Mouse (Mus musculus) gastrocnemius, adult 8-10 months (tissue): Measurements from ENCODE around the gene Rptor. TPM values are rescaled to one million over a fixed set of nuclear protein-coding genes. Genes with fewer than 3 reads are reported as not detected.
A peak's percentile ranks its signal among the peaks of the same experiment; 100 is the strongest.

ENCODE experiments used
- DNase-seq, 2 experiments: peaks; one replicate each; pipeline ENCODE4 v3.0.0; 2022; ENCODE audit warnings: low spot score in 2 of 2
- total RNA-seq, 4 experiments: library from RNA; stranded (reverse); gene quantifications; 2 replicates each; pipeline ENCODE4 v1.2.4; 2022

Rptor gene
- total RNA-seq, 4 experiments from 2014 or later, result 25.2 to 28.5 (median 26.6) TPM

GRCm38 (mm10) chr11:119807431-119808031, 204.8 kb downstream of the Rptor start:
- no peak for DNase-seq

- DNase-seq, result no peak
Observed at GRCm38 (mm10) chr11:119808647-119809280, 206.1 kb downstream of the Rptor start.

DNA sequence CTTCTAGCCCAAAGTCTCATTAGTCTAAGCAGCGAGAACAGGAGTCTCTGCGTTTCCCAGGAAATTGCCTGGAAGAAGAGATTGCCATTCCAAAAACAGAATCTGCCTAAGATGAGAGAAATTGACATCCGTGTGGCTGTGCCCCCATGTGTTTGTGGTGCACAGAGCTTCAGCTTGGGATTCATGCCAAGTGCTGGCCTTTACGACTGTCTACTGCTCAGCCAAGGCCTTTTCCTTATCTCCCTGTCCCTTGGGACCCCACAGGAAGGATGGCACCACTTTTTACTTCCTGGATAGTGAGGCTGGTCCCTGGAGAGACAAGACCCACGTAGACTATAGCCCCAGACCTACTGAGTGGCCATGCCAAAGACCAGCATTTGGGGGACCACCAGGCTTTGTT, 206.6 kb downstream of the Rptor start:
- DNase-seq, result no peak

DNA sequence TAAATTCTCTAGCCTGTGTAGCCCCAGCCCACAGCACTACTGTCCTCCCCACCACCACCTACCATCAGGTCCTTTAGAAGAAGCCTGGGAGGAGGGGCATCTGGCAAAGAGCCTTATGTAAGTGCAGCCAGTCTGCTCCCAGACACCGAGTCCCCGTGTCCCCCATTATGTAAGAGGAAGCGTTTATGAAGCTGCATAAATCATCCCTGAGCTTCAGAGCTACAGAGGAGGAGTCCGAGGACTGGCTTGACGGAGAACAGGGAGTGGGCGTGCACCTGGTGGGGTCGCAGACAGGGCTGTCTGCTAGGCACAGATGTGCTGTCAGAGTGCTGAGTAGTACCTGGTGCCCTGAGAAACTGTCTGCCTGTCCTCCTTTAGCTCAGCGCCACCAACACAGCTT, 208.3 kb downstream of the Rptor start:
- no peak for DNase-seq

- no peak for DNase-seq
Observed at GRCm38 (mm10) chr11:119811598-119811997, 208.9 kb downstream of the Rptor start.

DNA sequence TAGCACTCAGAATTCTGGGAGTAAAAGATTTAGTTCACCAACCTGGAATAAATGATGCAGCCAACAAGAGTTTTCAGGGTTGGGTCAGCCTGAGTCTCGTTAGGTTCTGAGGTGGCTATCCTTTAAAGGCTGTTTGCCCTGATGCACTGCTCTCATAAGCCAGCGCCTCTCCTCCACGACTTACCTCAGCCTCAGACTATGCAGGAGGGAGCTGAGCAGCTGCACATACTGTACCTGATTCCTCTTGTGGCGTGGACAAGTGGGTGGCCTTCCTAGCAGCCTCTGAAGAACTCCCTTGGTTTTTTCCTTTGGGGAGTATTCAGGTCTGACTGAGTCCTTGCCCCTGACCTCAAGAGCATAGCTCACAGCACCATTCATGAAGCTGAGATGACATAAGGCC, 209.4 kb downstream of the Rptor start:
- DNase-seq, result no peak

GRCm38 (mm10) chr11:119814035-119814558, 211.4 kb downstream of the Rptor start:
- no peak for DNase-seq

GRCm38 (mm10) chr11:119816798-119817361, 214.2 kb downstream of the Rptor start:
- no peak for DNase-seq

GRCm38 (mm10) chr11:119817362-119817837, 214.7 kb downstream of the Rptor start:
- no peak for DNase-seq

DNA sequence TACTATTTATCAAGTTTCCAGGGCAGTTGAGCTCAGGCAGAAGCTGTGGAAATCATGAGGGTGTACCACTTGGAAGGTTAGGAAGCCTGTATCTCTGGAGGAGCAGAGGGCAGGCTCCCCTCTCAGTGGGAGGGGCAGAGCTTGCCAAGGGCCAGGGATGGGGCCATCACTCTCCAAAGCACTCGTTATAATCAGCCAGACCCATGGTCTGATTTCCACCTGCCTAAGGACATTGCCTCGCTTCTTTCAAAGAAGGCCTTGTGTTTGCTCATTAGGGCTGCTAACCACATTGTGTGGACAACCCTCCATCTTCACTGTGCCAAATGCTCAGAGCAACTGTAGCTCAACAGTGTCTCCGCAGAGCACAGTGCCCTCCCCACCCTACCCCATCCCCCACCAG, 215.2 kb downstream of the Rptor start:
- DNase-seq, result no peak

- peak; percentile 18 to 28 for DNase-seq
Observed at GRCm38 (mm10) chr11:119821514-119821913, 218.8 kb downstream of the Rptor start.

DNA sequence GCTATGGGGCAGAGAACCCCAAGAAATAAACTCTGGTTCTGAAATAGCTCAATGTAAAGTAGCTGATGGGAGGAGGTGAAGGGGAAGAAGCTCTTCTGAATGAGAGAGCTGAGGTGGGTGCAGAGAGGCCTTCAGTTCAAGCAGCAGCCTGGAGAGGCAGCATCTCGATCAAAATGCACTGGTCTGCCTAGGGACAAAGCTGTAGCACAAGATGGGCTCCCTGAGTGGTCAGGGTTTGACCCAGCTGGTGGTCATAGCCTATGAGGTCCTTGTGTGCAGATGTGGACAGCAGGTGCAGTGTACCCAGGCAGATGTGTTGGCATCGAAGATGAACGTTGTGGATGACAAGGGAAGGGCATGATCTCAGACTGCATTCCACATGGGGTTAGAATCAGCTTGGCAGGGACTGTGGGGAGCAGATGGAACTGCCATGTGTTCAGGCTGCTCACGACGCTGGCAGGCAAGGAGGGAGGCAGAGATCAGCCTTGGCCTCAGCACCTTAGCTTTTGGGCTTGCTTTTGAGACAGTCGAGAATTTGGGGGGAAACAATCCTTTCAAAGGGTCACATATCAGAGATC, 221.5 kb downstream of the Rptor start:
- DNase-seq, result no peak

- no peak for DNase-seq
Observed at GRCm38 (mm10) chr11:119825783-119826182, 223.1 kb downstream of the Rptor start.

- DNase-seq, result no peak
Observed at GRCm38 (mm10) chr11:119826239-119826638, 223.5 kb downstream of the Rptor start.

DNA sequence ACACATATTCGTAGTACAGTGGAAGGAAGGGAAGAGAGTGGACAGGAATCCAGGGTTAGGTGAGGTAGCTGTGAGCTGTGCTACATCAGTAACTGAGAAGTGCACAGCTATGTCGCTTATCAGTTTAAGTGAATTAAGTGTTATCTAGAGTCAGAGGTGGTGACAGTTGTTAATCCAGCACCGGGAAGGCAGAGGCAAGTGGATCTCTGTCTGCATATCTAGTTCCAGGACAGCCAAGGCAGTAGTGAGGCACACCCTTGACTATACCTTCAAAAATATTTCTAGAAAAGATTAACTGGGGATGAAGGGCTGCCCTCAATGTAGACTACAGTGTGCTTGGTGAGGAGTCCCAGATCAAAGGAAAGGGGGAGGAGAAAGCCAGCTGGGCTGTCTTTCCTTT, 226.4 kb downstream of the Rptor start:
- DNase-seq, result no peak

DNA sequence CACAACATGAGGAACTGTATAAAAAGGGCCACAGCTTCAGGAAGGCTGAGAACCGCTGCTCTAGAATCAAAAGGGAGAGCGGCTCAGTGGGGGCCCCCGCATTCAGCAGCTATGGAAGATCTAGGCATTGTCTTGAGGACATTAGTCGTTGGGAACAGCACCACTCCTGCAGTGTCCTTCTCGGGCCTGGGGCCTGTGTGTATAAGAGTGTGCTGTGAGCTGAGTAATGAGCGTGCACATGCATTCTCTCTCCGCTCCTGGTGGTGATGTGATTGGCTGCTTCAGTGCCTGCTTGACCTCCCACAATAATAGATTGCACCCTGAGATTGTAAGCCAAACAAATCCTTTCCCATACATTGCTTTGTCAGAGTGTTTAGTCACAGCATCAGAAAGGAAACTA, 229.0 kb downstream of the Rptor start:
- DNase-seq, result no peak

- DNase-seq, result no peak
Observed at GRCm38 (mm10) chr11:119833311-119833710, 230.6 kb downstream of the Rptor start.

DNA sequence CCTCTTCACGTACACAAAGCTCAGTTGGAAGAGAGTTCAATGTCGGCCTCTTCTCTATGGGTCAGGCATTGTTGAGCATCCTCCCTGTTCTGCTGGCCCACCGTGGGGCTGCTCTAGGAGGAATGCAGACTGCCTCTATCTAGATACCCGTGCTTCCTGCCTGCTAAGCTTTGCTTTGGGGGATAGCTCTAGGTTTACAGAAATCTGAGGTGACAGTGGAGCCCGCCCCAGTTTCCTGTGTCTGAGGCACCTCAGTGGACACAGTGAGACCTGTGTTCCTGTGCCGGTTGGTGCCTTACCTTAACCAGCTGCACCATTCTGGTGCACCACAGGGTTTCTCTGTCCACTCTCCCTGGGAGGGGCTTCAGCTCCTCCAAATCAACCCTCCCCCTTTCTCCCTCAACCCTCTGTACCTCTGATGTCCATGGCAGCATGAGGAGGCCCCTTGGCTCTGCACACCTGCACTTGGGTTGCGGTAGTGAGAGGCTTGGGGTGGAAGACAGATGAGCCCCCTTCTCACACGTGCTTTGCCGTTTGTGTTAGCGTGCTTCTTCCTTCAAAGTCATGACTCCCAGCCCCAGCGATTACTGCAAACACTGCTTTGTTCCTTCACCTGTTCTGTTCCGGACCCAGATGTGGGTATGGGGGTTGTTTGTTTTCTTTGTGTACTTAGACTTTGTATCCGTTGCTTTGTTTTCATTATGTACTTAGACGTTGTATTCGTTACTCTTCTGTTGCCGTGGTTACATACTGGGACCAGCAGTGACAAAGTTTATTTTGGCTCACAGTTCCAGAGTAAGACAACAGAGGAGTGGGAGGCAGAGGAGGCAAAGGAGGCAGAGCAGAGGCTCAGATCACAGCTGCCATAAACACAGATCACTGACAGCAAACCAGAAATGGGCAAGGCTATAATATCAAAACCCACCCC, 231.4 kb downstream of the Rptor start:
- no peak for DNase-seq

DNA sequence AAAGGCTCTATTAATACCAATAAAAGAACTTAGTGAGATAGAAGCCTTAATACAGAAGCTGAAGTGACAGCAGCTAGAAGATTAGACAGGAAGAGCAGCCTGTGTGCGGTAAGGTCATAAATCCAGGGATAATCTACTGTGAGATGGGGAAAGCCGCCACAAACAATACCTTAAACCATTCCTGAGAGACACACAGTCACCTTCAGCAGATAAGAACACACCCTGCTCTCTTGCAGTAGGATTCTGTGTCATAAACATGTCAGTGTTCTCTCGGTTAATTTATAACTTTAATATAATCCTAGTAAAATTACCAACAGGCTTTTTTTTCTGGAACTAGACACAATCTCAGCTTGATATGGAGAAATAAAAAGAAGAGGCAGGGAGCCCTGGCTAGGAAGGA, 233.6 kb downstream of the Rptor start:
- DNase-seq, result no peak

DNA sequence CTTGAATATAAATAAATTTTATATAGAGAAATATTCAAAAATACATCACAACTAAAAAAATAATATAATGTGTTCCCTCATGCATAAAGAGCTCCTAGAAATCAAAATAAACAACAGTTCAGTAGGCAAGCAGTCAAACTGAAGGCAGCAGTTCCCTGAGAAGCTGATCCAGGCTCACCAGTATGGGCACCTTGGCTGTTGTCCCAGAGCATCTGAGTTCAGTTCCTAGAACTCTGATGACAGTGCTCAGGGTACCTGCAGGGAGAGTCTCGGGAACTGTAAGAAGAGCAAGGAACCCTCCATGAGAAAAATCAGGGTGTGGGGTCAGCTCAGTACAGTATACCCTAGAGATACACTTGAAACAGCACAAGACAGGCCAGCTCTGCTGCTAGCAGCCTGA, 235.1 kb downstream of the Rptor start:
- DNase-seq, result no peak
